Mouse (Mus musculus): Measurements from ENCODE around the gene Thyn1.

Gene Thyn1

GRCm38 (mm10) chr9:27029828-27030762 lies 30.6 kb downstream of the Thyn1 start, which contains the start of the genes Vps26b and Ncapd3:
Vps26b (minus strand) TSS chr9:27030065.
Ncapd3 (plus strand) TSS chr9:27030175.
- in situ Hi-C loops (cut with MboI, MseI): loop anchor here (25.0 kb wide), 1 partner anchor 1893 kb away; no protein-coding TSS in a partner anchor

GRCm38 (mm10) chr9:27030763-27031100 lies 31.2 kb downstream of the Thyn1 start:
- in situ Hi-C loops (cut with MboI, MseI): loop anchor here (25.0 kb wide), 1 partner anchor 1893 kb away; no protein-coding TSS in a partner anchor

- in situ Hi-C loops (cut with MboI, MseI): loop anchor here (25.0 kb wide), 1 partner anchor 1907 kb away; no protein-coding TSS in a partner anchor
Observed at GRCm38 (mm10) chr9:27043892-27044291, 44.4 kb downstream of the Thyn1 start.

- in situ Hi-C loops (cut with MboI, MseI): loop anchor here (25.0 kb wide), 1 partner anchor 1912 kb away; no protein-coding TSS in a partner anchor
Observed at GRCm38 (mm10) chr9:27049492-27049891, 50.0 kb downstream of the Thyn1 start.
